Mouse (Mus musculus): ENCODE results near the gene Cyth4.

Cyth4 gene

GRCm38 (mm10) chr15:78623426-78623825 lies 26.6 kb downstream of the Cyth4 start:
- DNase-seq: peak; percentile 33 to 75

- DNase-seq: peak; percentile 84 to 88
These were observed 27.6 kb downstream of the Cyth4 start for GRCm38 (mm10) chr15:78624431-78624950.

- DNase-seq: peak in 1 of 2 experiments; percentile 17
These were observed 28.1 kb downstream of the Cyth4 start for GRCm38 (mm10) chr15:78624961-78625360.

GRCm38 (mm10) chr15:78626285-78626684 lies 29.4 kb downstream of the Cyth4 start:
- DNase-seq: no peak

- DNase-seq: no peak
These were observed 35.5 kb downstream of the Cyth4 start for GRCm38 (mm10) chr15:78632387-78632786.

GRCm38 (mm10) chr15:78633413-78633812 lies 36.6 kb downstream of the Cyth4 start:
- DNase-seq: no peak

GRCm38 (mm10) chr15:78634095-78634737 lies 37.4 kb downstream of the Cyth4 start:
- DNase-seq: no peak

GRCm38 (mm10) chr15:78635231-78635630 lies 38.4 kb downstream of the Cyth4 start:
- DNase-seq: no peak

GRCm38 (mm10) chr15:78643633-78644032 lies 46.8 kb downstream of the Cyth4 start:
- DNase-seq: no peak

GRCm38 (mm10) chr15:78644606-78645005 lies 47.8 kb downstream of the Cyth4 start:
- DNase-seq: no peak

- no peak for DNase-seq
These were observed 50.9 kb downstream of the Cyth4 start for GRCm38 (mm10) chr15:78647746-78648145.

GRCm38 (mm10) chr15:78651169-78651568 lies 54.3 kb downstream of the Cyth4 start:
- DNase-seq: no peak

GRCm38 (mm10) chr15:78664268-78664667 lies 67.4 kb downstream of the Cyth4 start:
- no peak for DNase-seq

GRCm38 (mm10) chr15:78669221-78669871 lies 72.5 kb downstream of the Cyth4 start:
- DNase-seq: no peak

- DNase-seq: peak; percentile 9 to 11
These were observed 73.5 kb downstream of the Cyth4 start for GRCm38 (mm10) chr15:78670341-78670740.
